Mouse (Mus musculus) kidney, embryonic 15.5 days (tissue): ENCODE measurements at regions not wholly inside any gene's neighbourhood (a gene's known extent, or its start where the extent isn't known, plus 50 kb on each side); places are given as distances from the start of the nearest gene placed in this dataset.

Source experiments
- ATAC-seq: fragments of 200-750 bp; cut with Nextera tagmentation; replicated peaks from 2 replicates; pipeline ENCODE4 v1.8.0; 2017; ENCODE audit warnings: moderate TSS enrichment; ENCODE audit not compliant: low FRiP score
- H3K27ac ChIP-seq: fragments of 300-500 bp; sonication (generic); 2 replicates; pipeline ENCODE4 v1.5.1; 2015; ENCODE audit warnings: mild to moderate bottlenecking, inconsistent platforms
- H3K27me3 ChIP-seq: fragments of 300-500 bp; sonication (generic); 2 replicates; pipeline ENCODE4 v1.6.1; 2015; ENCODE audit warnings: inconsistent platforms
- H3K36me3 ChIP-seq: fragments of 300-500 bp; sonication (generic); 2 replicates; pipeline ENCODE4 v1.6.1; 2015; ENCODE audit warnings: inconsistent platforms
- H3K4me1 ChIP-seq: fragments of 300-500 bp; sonication (generic); 2 replicates; pipeline ENCODE4 v1.6.1; 2015; ENCODE audit warnings: inconsistent platforms
- H3K4me2 ChIP-seq: fragments of 300-500 bp; sonication (generic); 2 replicates; pipeline ENCODE4 v1.6.1; 2015; ENCODE audit warnings: moderate library complexity, mild to moderate bottlenecking, inconsistent platforms
- H3K4me3 ChIP-seq: fragments of 300-500 bp; sonication (generic); replicated peaks from 2 replicates; pipeline ENCODE4 v1.5.1; 2015; ENCODE audit warnings: mild to moderate bottlenecking, inconsistent platforms
- H3K9ac ChIP-seq: fragments of 300-500 bp; sonication (generic); 2 replicates; pipeline ENCODE4 v1.6.1; 2015; ENCODE audit warnings: mild to moderate bottlenecking, inconsistent platforms
- H3K9me3 ChIP-seq: fragments of 300-500 bp; sonication (generic); replicated peaks from 2 replicates; pipeline ENCODE4 v1.6.1; 2016; ENCODE audit warnings: inconsistent platforms
- WGBS: fragments of 180-500 bp; shearing (Covaris S2); methylation state at CpG from one replicate; pipeline ENCODE4 v1.1.7; 2015; ENCODE audit warnings: mixed read lengths; 5-methylcytosine and 5-hydroxymethylcytosine counted together

- H3K9ac ChIP-seq, result no peak overlapping the region
- no peaks in the 10 kb centered on the region for H3K9me3 ChIP-seq
- H3K27me3 ChIP-seq, result no peaks in the 10 kb centered on the region
- no peak overlapping the region for H3K4me3 ChIP-seq
- ATAC-seq, result no peak
- H3K36me3 ChIP-seq, result no peaks in the 10 kb centered on the region
- no peak overlapping the region for H3K27ac ChIP-seq
- H3K4me2 ChIP-seq, result no peak overlapping the region
- H3K4me1 ChIP-seq, result no peaks in the 10 kb centered on the region
Observed at GRCm38 (mm10) chr3:115655020-115655419, 59.9 kb downstream of the S1pr1 start.

- Histone ChIP-seq H3K4me1 (peaks cover under 1% of the 10 kb centered on the region; the same call in 1 of the 2 replicates), H3K4me3 (no peak overlapping the region), H3K27me3 (no peaks in the 10 kb centered on the region), H3K9me3 (no peaks in the 10 kb centered on the region), H3K9ac (no peak overlapping the region), H3K36me3 (no peaks in the 10 kb centered on the region), H3K4me2 (no peak overlapping the region), H3K27ac (no peak overlapping the region)
- no peak for ATAC-seq
- 79% methylated on average over 5 of the region's 5 CpGs for WGBS
Observed at GRCm38 (mm10) chr3:115652236-115652635, 62.6 kb downstream of the S1pr1 start.

- Histone ChIP-seq H3K4me1 (peaks cover 5% of the 10 kb centered on the region; the same call in 1 of the 2 replicates), H3K36me3 (no peaks in the 10 kb centered on the region), H3K9me3 (no peaks in the 10 kb centered on the region), H3K4me3 (no peak overlapping the region), H3K4me2 (no peak overlapping the region), H3K27ac (no peak overlapping the region), H3K9ac (no peak overlapping the region), H3K27me3 (no peaks in the 10 kb centered on the region)
- 41% methylated on average over 3 of the region's 3 CpGs for WGBS
- ATAC-seq, result no peak
Observed at GRCm38 (mm10) chr3:115649338-115650117, 65.3 kb downstream of the S1pr1 start.

- H3K4me2 ChIP-seq, result no peak overlapping the region
- H3K9ac ChIP-seq, result no peak overlapping the region
- 16% methylated on average over 7 of the region's 7 CpGs for WGBS
- H3K4me3 ChIP-seq, result no peak overlapping the region
- no peaks in the 10 kb centered on the region for H3K36me3 ChIP-seq
- H3K27me3 ChIP-seq, result no peaks in the 10 kb centered on the region
- peaks cover 7% of the 10 kb centered on the region for H3K4me1 ChIP-seq
- peak; percentile 47; the same call in 1 of the 2 replicates for ATAC-seq
- peak overlapping the region; percentile 37; the same call in 1 of the 2 replicates for H3K27ac ChIP-seq
- H3K9me3 ChIP-seq, result no peaks in the 10 kb centered on the region
Observed at GRCm38 (mm10) chr3:115646993-115647392, 67.9 kb downstream of the S1pr1 start.

GRCm38 (mm10) chr3:115644307-115644706, 70.6 kb downstream of the S1pr1 start:
- Histone ChIP-seq H3K4me3 (no peak overlapping the region), H3K9me3 (no peaks in the 10 kb centered on the region), H3K9ac (no peak overlapping the region), H3K27me3 (no peaks in the 10 kb centered on the region), H3K4me2 (no peak overlapping the region), H3K4me1 (peaks cover 15% of the 10 kb centered on the region), H3K36me3 (no peaks in the 10 kb centered on the region), H3K27ac (no peak overlapping the region)
- no peak for ATAC-seq
- WGBS, result 66% methylated on average over 5 of the region's 5 CpGs

GRCm38 (mm10) chr3:115642846-115643260, 72.0 kb downstream of the S1pr1 start:
- H3K4me1 ChIP-seq, result peaks cover 15% of the 10 kb centered on the region
- no peaks in the 10 kb centered on the region for H3K27me3 ChIP-seq
- H3K9ac ChIP-seq, result no peak overlapping the region; the same call in 1 of the 2 replicates
- 6% methylated on average over 11 of the region's 11 CpGs for WGBS
- 0 out of 2 replicates have a peak, but pooled peaks have one; percentile 9 for ATAC-seq
- H3K9me3 ChIP-seq, result no peaks in the 10 kb centered on the region
- peak overlapping the region; percentile 67 for H3K4me2 ChIP-seq
- no peak overlapping the region; the same call in 1 of the 2 replicates for H3K27ac ChIP-seq
- peak overlapping the region; percentile 48 for H3K4me3 ChIP-seq
- H3K36me3 ChIP-seq, result no peaks in the 10 kb centered on the region

- Histone ChIP-seq H3K9me3 (no peaks in the 10 kb centered on the region), H3K27me3 (no peaks in the 10 kb centered on the region), H3K4me1 (peaks cover 14% of the 10 kb centered on the region), H3K4me2 (peak overlapping the region; percentile 67), H3K36me3 (no peaks in the 10 kb centered on the region), H3K4me3 (peak overlapping the region; percentile 48), H3K9ac (peak overlapping the region; percentile 29), H3K27ac (peak overlapping the region; percentile 76)
- peak; percentile 74 for ATAC-seq
- 5% methylated on average over 26 of the region's 26 CpGs for WGBS
Observed at GRCm38 (mm10) chr3:115642001-115642845, 72.6 kb downstream of the S1pr1 start.

GRCm38 (mm10) chr3:115641411-115641810, 73.5 kb downstream of the S1pr1 start:
- Histone ChIP-seq H3K36me3 (no peaks in the 10 kb centered on the region), H3K9me3 (no peaks in the 10 kb centered on the region), H3K9ac (no peak overlapping the region), H3K4me1 (peaks cover 10% of the 10 kb centered on the region), H3K4me3 (no peak overlapping the region), H3K27ac (peak overlapping the region; percentile 54; the same call in 1 of the 2 replicates), H3K4me2 (peak overlapping the region; percentile 67), H3K27me3 (no peaks in the 10 kb centered on the region)
- peak; percentile 69 for ATAC-seq
- WGBS, result 42% methylated on average over 6 of the region's 6 CpGs

GRCm38 (mm10) chr3:115635487-115635886, 79.4 kb downstream of the S1pr1 start:
- H3K36me3 ChIP-seq, result no peaks in the 10 kb centered on the region
- no peaks in the 10 kb centered on the region for H3K9me3 ChIP-seq
- no peak overlapping the region for H3K4me2 ChIP-seq
- no peak overlapping the region for H3K27ac ChIP-seq
- H3K9ac ChIP-seq, result no peak overlapping the region
- no peaks in the 10 kb centered on the region for H3K27me3 ChIP-seq
- 79% methylated on average over 4 of the region's 4 CpGs for WGBS
- H3K4me3 ChIP-seq, result no peak overlapping the region
- no peak for ATAC-seq
- H3K4me1 ChIP-seq, result no peaks in the 10 kb centered on the region

- no peak for ATAC-seq
- H3K4me1 ChIP-seq, result no peaks in the 10 kb centered on the region
- no peaks in the 10 kb centered on the region for H3K27me3 ChIP-seq
- H3K4me2 ChIP-seq, result no peak overlapping the region
- no peak overlapping the region for H3K27ac ChIP-seq
- WGBS, result 91% methylated on average over 5 of the region's 5 CpGs
- H3K4me3 ChIP-seq, result no peak overlapping the region
- no peaks in the 10 kb centered on the region for H3K36me3 ChIP-seq
- no peaks in the 10 kb centered on the region for H3K9me3 ChIP-seq
- H3K9ac ChIP-seq, result no peak overlapping the region
Observed at GRCm38 (mm10) chr3:115635081-115635480, 79.8 kb downstream of the S1pr1 start.

GRCm38 (mm10) chr3:115632417-115632743, 82.5 kb downstream of the S1pr1 start:
- 77% methylated on average over 4 of the region's 4 CpGs for WGBS
- Histone ChIP-seq H3K27me3 (no peaks in the 10 kb centered on the region), H3K9ac (no peak overlapping the region), H3K27ac (no peak overlapping the region), H3K4me3 (no peak overlapping the region), H3K4me2 (no peak overlapping the region), H3K4me1 (no peaks in the 10 kb centered on the region), H3K36me3 (no peaks in the 10 kb centered on the region), H3K9me3 (no peaks in the 10 kb centered on the region)
- ATAC-seq, result no peak
